Mouse (Mus musculus) kidney, embryonic 16.5 days (tissue): ENCODE data around the gene Mapk8ip2. TPM values are rescaled to one million over a fixed set of nuclear protein-coding genes. Genes with fewer than 3 reads are reported as not detected.

ENCODE experiments used
- ATAC-seq: fragments of 200-750 bp; cut with Nextera tagmentation; 2 replicates; pipeline ENCODE4 v1.8.0; 2017; ENCODE audit warnings: moderate TSS enrichment; ENCODE audit not compliant: low FRiP score, low TSS enrichment
- H3K27ac ChIP-seq: fragments of 300-500 bp; sonication (generic); 2 replicates; pipeline ENCODE4 v1.5.1; 2014; ENCODE audit warnings: low read length
- H3K27me3 ChIP-seq: fragments of 300-500 bp; sonication (generic); 2 replicates; pipeline ENCODE4 v1.6.1; 2014; ENCODE audit warnings: low read length, control low read depth, mixed read lengths; ENCODE audit not compliant: insufficient read depth
- H3K36me3 ChIP-seq: fragments of 300-500 bp; sonication (generic); 2 replicates; pipeline ENCODE4 v1.6.1; 2014; ENCODE audit warnings: low read length, control low read depth, mixed read lengths; ENCODE audit not compliant: insufficient read depth
- H3K4me1 ChIP-seq: fragments of 300-500 bp; sonication (generic); 2 replicates; pipeline ENCODE4 v1.6.1; 2014; ENCODE audit warnings: low read length, control low read depth, mixed read lengths; ENCODE audit not compliant: insufficient read depth
- H3K4me2 ChIP-seq: fragments of 300-500 bp; sonication (generic); replicated peaks from 2 replicates; pipeline ENCODE4 v1.6.1; 2014; ENCODE audit warnings: low read depth, low read length
- H3K4me3 ChIP-seq: fragments of 300-500 bp; sonication (generic); 2 replicates; pipeline ENCODE4 v1.5.1; 2014; ENCODE audit warnings: mild to moderate bottlenecking, low read length
- H3K9ac ChIP-seq: fragments of 300-500 bp; sonication (generic); replicated peaks from 2 replicates; pipeline ENCODE4 v1.6.1; 2014; ENCODE audit warnings: low read length
- H3K9me3 ChIP-seq: fragments of 300-500 bp; sonication (generic); 2 replicates; pipeline ENCODE4 v1.6.1; 2016; ENCODE audit warnings: low read length, control low read depth
- WGBS: fragments of 180-500 bp; shearing (Covaris S2); extraction: QIAGEN DNeasy Blood & Tissue Kit; methylation state at CpG from one replicate; pipeline ENCODE4 v1.1.7; 2014; 5-methylcytosine and 5-hydroxymethylcytosine counted together
- polyA plus RNA-seq: library from polyadenylated mRNA; unstranded; fragments of >200 nt; fragmentation: Nextera tagmentation; extraction: Ambion mirVana; gene quantifications from 2 replicates; pipeline ENCODE4 v1.2.1, GENCODE M21; 2015

Gene Mapk8ip2
- polyA plus RNA-seq, 1 experiment from 2014 or later: 0.92 TPM

DNA sequence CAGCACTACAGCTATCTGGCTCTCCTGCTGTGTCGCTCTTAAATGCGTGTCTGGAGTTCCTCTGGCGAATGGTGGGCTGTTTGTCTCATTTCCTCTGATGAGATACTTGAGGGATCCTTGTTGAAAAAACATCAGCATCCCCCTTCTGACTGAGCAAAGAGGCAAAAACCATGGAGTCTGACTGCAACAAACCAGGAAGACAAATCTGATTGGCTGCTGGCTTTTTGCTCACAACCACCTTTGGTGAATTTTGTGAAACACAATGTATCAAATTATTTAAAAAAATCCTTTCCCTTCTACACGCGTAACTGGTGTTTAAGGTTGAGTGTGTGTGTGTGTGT lies 22.7 kb downstream of the Mapk8ip2 start:
- Histone ChIP-seq H3K27me3 (no peaks in the 10 kb centered on the region), H3K4me1 (peaks cover 7% of the 10 kb centered on the region), H3K4me3 (peak overlapping the region; percentile 69), H3K9me3 (no peaks in the 10 kb centered on the region), H3K4me2 (peak overlapping the region; percentile 94), H3K36me3 (no peaks in the 10 kb centered on the region), H3K27ac (peak overlapping the region; percentile 68; the same call in 1 of the 2 replicates), H3K9ac (peak overlapping the region; percentile 80)
- 4% methylated on average over 5 of the region's 5 CpGs for WGBS
- ATAC-seq: no peak

DNA sequence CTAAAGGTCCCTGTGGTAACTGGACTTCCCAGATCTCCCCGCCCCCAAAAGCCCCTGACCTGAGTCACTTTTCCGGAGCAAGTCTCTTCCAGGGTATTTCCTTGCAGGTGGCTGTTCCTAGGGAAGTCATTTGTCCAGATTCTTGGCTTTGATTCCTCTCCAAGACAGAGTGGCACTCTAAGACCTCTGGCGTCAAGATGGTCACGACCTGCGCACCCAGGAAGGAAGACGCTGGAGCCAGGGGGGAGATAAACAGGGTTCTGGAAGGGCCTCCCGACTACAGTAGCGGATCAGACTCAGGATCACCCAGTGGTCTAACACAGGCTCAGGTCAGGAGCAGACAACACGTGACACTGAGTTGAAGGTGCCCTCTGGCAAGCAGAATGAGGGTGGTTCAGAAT lies 23.4 kb downstream of the Mapk8ip2 start, which contains the start of gene Arsa:
Gene Arsa (minus strand): TSS at position 335 of the 401 bp plus-strand sequence.
- Histone ChIP-seq H3K4me2 (peak within 1 kb of the TSS; percentile 94), H3K9ac (peak within 1 kb of the TSS; percentile 80), H3K9me3 (no peaks in the 10 kb centered on the region), H3K4me3 (peak within 1 kb of the TSS; percentile 69), H3K36me3 (no peaks in the 10 kb centered on the region), H3K4me1 (peaks cover 7% of the 10 kb centered on the region), H3K27me3 (no peaks in the 10 kb centered on the region), H3K27ac (peak within 1 kb of the TSS; percentile 68; the same call in 1 of the 2 replicates)
- no peak for ATAC-seq
- WGBS: 27% methylated on average over 9 of the region's 9 CpGs

DNA sequence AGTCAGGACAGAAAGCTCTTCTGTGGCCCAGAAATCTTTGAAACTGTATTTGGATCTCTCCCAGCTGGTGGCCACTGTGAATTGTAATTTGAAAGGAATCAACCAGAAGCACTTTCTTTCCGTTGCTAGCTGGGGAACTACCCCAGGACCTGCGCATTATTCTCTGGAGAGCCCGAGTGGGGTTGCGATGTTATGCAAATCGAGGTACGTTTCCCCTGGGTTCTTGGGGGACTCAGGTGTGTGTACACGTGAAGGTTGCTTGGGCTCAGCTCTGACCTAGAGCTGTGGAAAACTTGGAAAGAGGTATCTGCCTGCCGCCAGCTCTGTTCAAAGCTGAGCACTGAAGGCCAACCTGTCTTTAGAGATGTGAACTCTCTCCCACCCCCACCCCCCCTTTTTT lies 24.1 kb downstream of the Mapk8ip2 start:
- Histone ChIP-seq H3K9me3 (peaks cover 3% of the 10 kb centered on the region; the same call in 1 of the 2 replicates), H3K27me3 (no peaks in the 10 kb centered on the region), H3K27ac (no peak overlapping the region), H3K36me3 (no peaks in the 10 kb centered on the region), H3K4me2 (peak overlapping the region; percentile 26; the same call in 1 of the 2 replicates), H3K4me3 (no peak overlapping the region), H3K9ac (no peak overlapping the region), H3K4me1 (peaks cover 7% of the 10 kb centered on the region)
- 57% methylated on average over 8 of the region's 8 CpGs for WGBS
- ATAC-seq: no peak

DNA sequence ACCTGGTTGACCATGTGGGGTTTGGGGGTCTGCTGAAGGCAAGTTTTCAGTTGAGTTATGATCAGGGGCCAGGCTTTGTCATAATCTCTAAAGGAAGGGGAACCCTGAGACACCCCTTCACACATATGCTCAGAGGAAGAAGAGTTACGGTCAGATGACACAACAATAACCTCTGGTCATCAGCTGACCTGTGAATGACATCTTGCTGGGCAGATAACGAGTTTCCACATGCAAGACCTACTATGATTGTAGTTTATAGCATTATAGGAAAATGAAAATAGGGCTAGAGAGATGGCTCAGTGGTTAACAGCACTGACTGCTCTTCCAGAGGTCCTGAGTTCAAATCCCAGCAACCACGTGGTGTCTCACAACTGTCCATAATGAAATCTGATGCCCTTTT lies 24.9 kb downstream of the Mapk8ip2 start:
- Histone ChIP-seq H3K9me3 (peaks cover 3% of the 10 kb centered on the region; the same call in 1 of the 2 replicates), H3K4me3 (no peak overlapping the region), H3K4me2 (no peak overlapping the region), H3K36me3 (no peaks in the 10 kb centered on the region), H3K4me1 (peaks cover 7% of the 10 kb centered on the region), H3K27me3 (no peaks in the 10 kb centered on the region), H3K9ac (no peak overlapping the region), H3K27ac (no peak overlapping the region)
- ATAC-seq: no peak
- 84% methylated on average over 3 of the region's 3 CpGs for WGBS

DNA sequence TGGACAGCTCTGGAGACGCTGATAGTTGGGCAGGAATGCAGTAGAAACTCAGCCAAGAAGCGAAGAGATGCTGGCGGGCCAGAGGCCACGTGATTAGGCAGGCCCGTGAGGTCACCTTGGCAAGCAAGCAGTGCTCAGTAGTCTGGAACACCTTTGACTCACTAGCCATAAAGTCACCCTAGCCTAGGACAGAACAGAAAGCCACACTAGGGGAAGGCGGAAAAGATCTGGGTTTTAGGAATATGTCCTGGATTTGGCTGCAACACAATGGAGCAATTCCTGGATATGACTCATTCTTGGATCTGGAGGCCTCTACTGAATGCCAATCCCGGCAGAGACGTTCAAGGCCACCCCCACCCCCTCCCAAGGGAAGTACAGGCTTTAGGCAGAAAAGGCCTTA lies 26.9 kb downstream of the Mapk8ip2 start:
- Histone ChIP-seq H3K27me3 (no peaks in the 10 kb centered on the region), H3K9me3 (peaks cover 3% of the 10 kb centered on the region; the same call in 1 of the 2 replicates), H3K4me1 (peaks cover 2% of the 10 kb centered on the region), H3K9ac (no peak overlapping the region), H3K4me3 (no peak overlapping the region), H3K4me2 (no peak overlapping the region), H3K36me3 (no peaks in the 10 kb centered on the region), H3K27ac (peak overlapping the region; percentile 27; the same call in 1 of the 2 replicates)
- no peak for ATAC-seq
- 59% methylated on average over 8 of the region's 8 CpGs for WGBS

DNA sequence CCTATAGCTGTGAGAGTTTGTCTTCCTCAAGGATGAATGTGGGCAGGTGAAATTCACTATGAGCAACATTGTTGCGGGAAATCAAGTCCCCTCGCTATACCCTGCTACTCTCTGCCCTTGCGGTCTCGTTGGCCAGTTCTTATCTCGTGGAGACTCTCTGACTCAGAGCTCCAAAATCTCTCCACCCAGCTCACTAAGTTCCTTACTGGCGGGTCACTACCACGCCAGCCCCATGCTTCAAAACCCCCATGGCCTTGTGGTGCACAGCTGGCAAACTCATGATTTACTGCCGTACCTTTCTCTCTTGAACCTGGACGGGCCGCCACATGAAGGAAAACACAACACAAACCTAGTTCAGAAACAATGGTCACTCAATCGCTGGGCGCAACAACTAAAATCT lies 34.5 kb downstream of the Mapk8ip2 start:
- ATAC-seq: no peak
- WGBS: 80% methylated on average over 12 of the region's 12 CpGs

DNA sequence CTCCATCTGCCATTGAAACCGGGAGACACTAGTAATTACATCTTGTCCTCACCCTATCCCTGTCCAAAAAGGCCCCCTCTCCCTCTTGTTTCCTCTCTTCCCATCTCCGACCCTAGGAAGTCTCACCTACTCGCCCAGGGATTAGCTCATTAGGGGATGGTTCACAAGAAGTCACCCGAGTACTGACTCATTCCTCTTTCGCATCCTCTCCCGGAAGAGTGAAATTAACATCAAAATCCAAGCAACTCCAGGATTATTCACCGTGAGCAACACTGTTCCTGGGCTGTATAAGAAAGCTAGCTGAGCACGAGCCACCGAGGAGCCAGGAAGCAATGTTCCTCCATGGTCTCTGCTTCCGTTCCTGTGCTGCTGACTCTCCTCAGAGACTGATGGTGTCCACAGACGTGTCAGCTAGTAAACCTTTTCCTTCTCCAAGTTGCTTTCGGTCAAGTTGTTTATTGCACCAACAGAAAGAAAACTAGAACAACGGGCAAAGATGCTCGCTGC lies 35.0 kb downstream of the Mapk8ip2 start:
- no peak overlapping the region for H3K4me2 ChIP-seq
- no peak overlapping the region for H3K9ac ChIP-seq
- no peaks in the 10 kb centered on the region for H3K4me1 ChIP-seq
- no peak overlapping the region for H3K4me3 ChIP-seq
- no peaks in the 10 kb centered on the region for H3K36me3 ChIP-seq
- no peaks in the 10 kb centered on the region for H3K27me3 ChIP-seq
- no peak overlapping the region for H3K27ac ChIP-seq
- ATAC-seq: no peak
- WGBS: 42% methylated on average over 14 of the region's 14 CpGs
- H3K9me3 ChIP-seq: no peaks in the 10 kb centered on the region

More for the DNA sequence above, 34.5 kb downstream of the Mapk8ip2 start:
- Histone ChIP-seq H3K27me3 (no peaks in the 10 kb centered on the region), H3K9ac (no peak overlapping the region), H3K27ac (no peak overlapping the region), H3K4me3 (no peak overlapping the region), H3K9me3 (no peaks in the 10 kb centered on the region), H3K36me3 (no peaks in the 10 kb centered on the region), H3K4me1 (no peaks in the 10 kb centered on the region), H3K4me2 (no peak overlapping the region)

DNA sequence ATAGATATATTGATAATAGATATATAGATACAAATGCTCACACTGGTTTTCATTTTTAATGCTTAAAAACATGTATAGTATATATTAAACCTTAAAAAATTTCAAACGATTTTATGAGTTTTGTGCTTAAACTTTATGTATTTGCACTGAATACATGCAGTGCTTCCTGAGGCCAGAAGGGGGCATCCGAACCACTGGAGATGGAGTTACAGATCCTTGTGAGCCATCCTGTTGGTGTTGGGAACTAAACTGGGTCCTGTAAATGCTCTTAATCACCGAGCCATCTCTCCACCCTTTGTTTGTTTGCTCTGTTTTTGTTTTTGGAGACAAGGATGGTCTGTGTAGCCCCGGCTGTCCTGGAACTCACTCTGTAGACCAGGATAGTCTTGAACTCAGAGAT lies 41.3 kb downstream of the Mapk8ip2 start:
- H3K27me3 ChIP-seq: no peaks in the 10 kb centered on the region
- 83% methylated on average over 4 of the region's 4 CpGs for WGBS
- no peak overlapping the region for H3K9ac ChIP-seq
- no peak for ATAC-seq
- H3K36me3 ChIP-seq: no peaks in the 10 kb centered on the region
- 0 out of 2 replicates have a peak, but pooled peaks cover 3% of the 10 kb centered on the region for H3K9me3 ChIP-seq
- no peak overlapping the region for H3K4me2 ChIP-seq
- no peak overlapping the region for H3K4me3 ChIP-seq
- peaks cover 10% of the 10 kb centered on the region for H3K4me1 ChIP-seq
- H3K27ac ChIP-seq: no peak overlapping the region

DNA sequence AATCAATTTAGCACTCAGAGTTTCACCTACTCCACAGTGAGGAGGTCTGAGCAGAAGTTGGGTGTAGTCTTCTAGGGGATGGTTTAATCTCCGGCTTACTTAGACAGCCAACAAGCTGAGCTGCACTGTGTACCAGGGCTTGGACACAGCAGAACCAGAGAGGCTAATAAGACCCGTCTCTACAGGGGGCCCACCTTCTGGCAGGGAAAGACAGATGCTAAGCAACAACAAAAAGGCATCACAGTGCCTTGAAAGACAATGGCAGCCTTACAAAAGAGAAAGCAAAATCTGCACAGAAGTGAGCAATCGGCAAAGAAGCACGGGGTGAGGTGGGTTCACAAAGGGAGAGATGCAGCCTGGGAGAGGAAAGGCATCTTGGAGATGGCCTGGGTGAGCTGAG lies 42.4 kb downstream of the Mapk8ip2 start:
- Histone ChIP-seq H3K27me3 (peaks cover 5% of the 10 kb centered on the region; the same call in 1 of the 2 replicates), H3K27ac (no peak overlapping the region), H3K9ac (no peak overlapping the region), H3K4me1 (peaks cover 16% of the 10 kb centered on the region), H3K4me2 (no peak overlapping the region), H3K36me3 (no peaks in the 10 kb centered on the region), H3K4me3 (no peak overlapping the region), H3K9me3 (0 out of 2 replicates have a peak, but pooled peaks cover 3% of the 10 kb centered on the region)
- no peak for ATAC-seq
- 63% methylated on average over 4 of the region's 4 CpGs for WGBS

DNA sequence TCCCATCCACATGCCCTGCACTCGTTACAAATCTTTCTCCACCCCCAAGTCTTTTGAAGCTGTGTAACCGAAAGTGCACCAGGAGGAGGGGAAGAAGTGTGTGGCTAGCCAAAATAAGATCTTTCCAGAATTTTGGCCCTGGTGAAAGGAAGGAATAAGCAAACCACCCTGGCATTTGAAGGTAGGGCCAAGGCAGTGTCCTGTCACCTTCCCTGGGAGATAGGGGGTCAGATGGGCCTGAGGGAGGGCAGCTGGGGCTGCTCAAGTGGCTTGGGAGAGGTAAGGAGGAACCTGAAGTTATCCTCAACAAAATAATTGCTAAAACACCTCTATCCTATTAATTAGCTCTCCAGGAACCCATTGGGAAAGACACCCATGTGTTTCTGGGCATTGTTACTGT lies 43.1 kb downstream of the Mapk8ip2 start:
- Histone ChIP-seq H3K27me3 (peaks cover 5% of the 10 kb centered on the region; the same call in 1 of the 2 replicates), H3K9me3 (0 out of 2 replicates have a peak, but pooled peaks cover 3% of the 10 kb centered on the region), H3K36me3 (no peaks in the 10 kb centered on the region), H3K4me1 (peaks cover 16% of the 10 kb centered on the region), H3K9ac (no peak overlapping the region), H3K4me2 (no peak overlapping the region), H3K4me3 (no peak overlapping the region), H3K27ac (peak overlapping the region; percentile 43)
- WGBS: 39% methylated on average over 2 of the region's 2 CpGs
- ATAC-seq: no peak
